Comparison of ENCODE assay signal across 12 mouse cellular contexts in genomic region chr5:106004292-106004917, GRCm38 (mm10).
DNase-seq lines count a peak whose midpoint lies in the region; ATAC-seq and TF ChIP-seq lines count a peak whose summit lies in the region.
"Had no signal": no experiment of that assay in that cellular context is flagged by ENCODE, and none has a peak within 500 bp of the region (broad histone marks: within the 10 kb centered on the region; RNA-seq: fewer than 3 reads in every experiment).

No protein-coding gene starts in this region.

- H3K9me3 ChIP-seq in heart, embryonic 15.5 days (replicated peaks): no peaks in the 10 kb centered on the region
- H3K9me3 ChIP-seq in forebrain, embryonic 14.5 days (replicated peaks; ENCODE audit: control insufficient read depth, low read length): no peaks in the 10 kb centered on the region
- no peaks in the 10 kb centered on the region for H3K9me3 ChIP-seq in midbrain, embryonic 15.5 days
- H3K9me3 ChIP-seq: limb, embryonic 15.5 days; lung, embryonic 15.5 days had no signal

- H3K4me1 ChIP-seq in heart, embryonic 15.5 days (replicated peaks): peaks cover 5% of the 10 kb centered on the region; the same call in 1 of the 2 replicates
- H3K4me1 ChIP-seq in heart, adult 2 months (ENCODE audit: control insufficient read depth, insufficient read depth, low read length): no peaks in the 10 kb centered on the region
- peaks cover 12% of the 10 kb centered on the region for H3K4me1 ChIP-seq in forebrain, embryonic 14.5 days (ENCODE audit: control insufficient read depth, insufficient read depth, low read length)
- peaks cover 21% of the 10 kb centered on the region for H3K4me1 ChIP-seq in midbrain, embryonic 15.5 days
- H3K4me1 ChIP-seq: limb, embryonic 15.5 days had no signal

- H3K27ac ChIP-seq in heart, embryonic 15.5 days: no peak overlapping the region
- H3K27ac ChIP-seq in heart, adult 2 months: no peak overlapping the region
- no peak overlapping the region for H3K27ac ChIP-seq in forebrain, embryonic 14.5 days (ENCODE audit: low read depth, low read length)
- peak overlapping the region; percentile 19; the same call in 1 of the 2 replicates for H3K27ac ChIP-seq in midbrain, embryonic 15.5 days
- H3K27ac ChIP-seq: limb, embryonic 15.5 days; lung, embryonic 15.5 days had no signal

- no peak for DNase-seq in heart, adult 2 months
- peak; percentile 50 for DNase-seq in Muller cell, postnatal 12 days (ENCODE audit: inconsistent ontology term)
- DNase-seq in forebrain, embryonic 14.5 days (ENCODE audit: low spot score): peak; percentile 68
- no peak for DNase-seq in lung, postnatal 10 days
- no peak for DNase-seq in layer of hippocampus, postnatal 10 days (ENCODE audit: low spot score in 2 of 2)
- DNase-seq: cerebellum, adult 8-10 months; layer of hippocampus, postnatal 36 days had no signal

- no peaks in the 10 kb centered on the region for H3K36me3 ChIP-seq in heart, embryonic 15.5 days
- no peaks in the 10 kb centered on the region for H3K36me3 ChIP-seq in heart, adult 2 months (ENCODE audit: control insufficient read depth, insufficient read depth, low read length)
- H3K36me3 ChIP-seq in forebrain, embryonic 14.5 days (ENCODE audit: control insufficient read depth, insufficient read depth, low read length): no peaks in the 10 kb centered on the region
- H3K36me3 ChIP-seq in midbrain, embryonic 15.5 days (replicated peaks): no peaks in the 10 kb centered on the region
- H3K36me3 ChIP-seq: limb, embryonic 15.5 days; lung, embryonic 15.5 days had no signal

- H3K27me3 ChIP-seq in heart, embryonic 15.5 days: no peaks in the 10 kb centered on the region
- no peaks in the 10 kb centered on the region for H3K27me3 ChIP-seq in heart, adult 2 months (ENCODE audit: control insufficient read depth, insufficient read depth, low read length)
- 0 out of 2 replicates have a peak, but pooled peaks cover 6% of the 10 kb centered on the region for H3K27me3 ChIP-seq in forebrain, embryonic 14.5 days (replicated peaks; ENCODE audit: control insufficient read depth, insufficient read depth, low read length)
- H3K27me3 ChIP-seq in midbrain, embryonic 15.5 days (replicated peaks): no peaks in the 10 kb centered on the region

- no peak for TF ChIP-seq EP300 in heart, adult 2 months (IDR thresholded peaks at IDR 0.05; ENCODE audit: insufficient read depth, low read depth, low read length)

- H3K9ac ChIP-seq in heart, embryonic 15.5 days: no peak overlapping the region
- no peak overlapping the region for H3K9ac ChIP-seq in heart, adult 2 months (ENCODE audit: low read depth, low read length)
- H3K9ac ChIP-seq in forebrain, embryonic 14.5 days (ENCODE audit: low read length): no peak overlapping the region
- H3K9ac ChIP-seq in midbrain, embryonic 15.5 days: no peak overlapping the region
- H3K9ac ChIP-seq: limb, embryonic 15.5 days; lung, embryonic 15.5 days had no signal

- no peak for TF ChIP-seq CTCF in heart, adult 2 months (IDR thresholded peaks at IDR 0.05)

- 58% methylated on average over 16 of the region's 16 CpGs for WGBS in heart, embryonic 15.5 days
- WGBS in heart, adult 2 months: 64% methylated on average over 16 of the region's 16 CpGs
- WGBS in forebrain, embryonic 14.5 days: 11% methylated on average over 16 of the region's 16 CpGs
- WGBS in midbrain, embryonic 15.5 days: 28% methylated on average over 16 of the region's 16 CpGs

- no peak for TF ChIP-seq POLR2A in heart, adult 2 months (IDR thresholded peaks at IDR 0.05; ENCODE audit: insufficient read depth, low read depth, low read length)

- H3K4me2 ChIP-seq in heart, embryonic 15.5 days: 0 out of 2 replicates have a peak overlapping the region, but pooled peaks have one; percentile 17
- peak overlapping the region; percentile 26 for H3K4me2 ChIP-seq in forebrain, embryonic 14.5 days (ENCODE audit: low read length)
- H3K4me2 ChIP-seq in midbrain, embryonic 15.5 days: peak overlapping the region; percentile 46
- H3K4me2 ChIP-seq: limb, embryonic 15.5 days; lung, embryonic 15.5 days had no signal

- no peak for ATAC-seq in heart, embryonic 15.5 days (replicated peaks; ENCODE audit: insufficient number of reproducible peaks, insufficient read depth, low FRiP score, low read depth)
- peak; percentile 35; the same call in 1 of the 2 replicates for ATAC-seq in forebrain, embryonic 14.5 days
- no peak for ATAC-seq in midbrain, embryonic 15.5 days (replicated peaks)
- ATAC-seq: activated CD4-positive, CD25-positive, alpha-beta regulatory T cell, adult 4 months had no signal

- intact Hi-C loops in heart, adult 2 months (cut with DNase I): no loop called here

- H3K79me2 ChIP-seq in heart, adult 2 months (replicated peaks; ENCODE audit: control insufficient read depth, insufficient read depth, low read length): no peaks in the 10 kb centered on the region

- no peak overlapping the region for H3K4me3 ChIP-seq in heart, embryonic 15.5 days
- no peak overlapping the region for H3K4me3 ChIP-seq in heart, adult 2 months
- no peak overlapping the region for H3K4me3 ChIP-seq in forebrain, embryonic 14.5 days (ENCODE audit: low read depth, low read length)
- no peak overlapping the region for H3K4me3 ChIP-seq in midbrain, embryonic 15.5 days
- H3K4me3 ChIP-seq: limb, embryonic 15.5 days; lung, embryonic 15.5 days had no signal

Comparison
In these comparisons a context has a peak if more than half of its experiments do, and no peak if none do; other contexts are left out.
1. DNase-seq: peak in Muller cell, postnatal 12 days (single experiment) and forebrain, embryonic 14.5 days (single experiment); none in heart, adult 2 months (0 of 2), lung, postnatal 10 days (single experiment) and layer of hippocampus, postnatal 10 days (0 of 2).
2. Peak in every context shown above with its lines, with median percentiles within 50 percentile points of each other: H3K4me2 ChIP-seq.